Mouse (Mus musculus) granulocyte monocyte progenitor cell, adult 5-6 weeks (primary cell): ENCODE data around the gene 1700028J19Rik. TPM values are rescaled to one million over a fixed set of nuclear protein-coding genes. Genes with fewer than 3 reads are reported as not detected.
A peak's percentile ranks its signal among the peaks of the same experiment; 100 is the strongest.

ENCODE experiments used
- ATAC-seq: replicated peaks from 2 replicates; pipeline ENCODE4 v1.8.0; 2016; ENCODE audit warnings: mild to moderate bottlenecking, moderate TSS enrichment, inconsistent platforms; ENCODE audit not compliant: poor library complexity, severe bottlenecking
- total RNA-seq, 2 experiments: library from RNA; stranded (forward) in 1 of 2; stranded (reverse) in 1 of 2; fragments of 200-712, 200-1000 nt in 1 of 2; fragments of >200 nt in 1 of 2; fragmentation: Nextera tagmentation in 1 of 2; gene quantifications; 2 replicates each; pipeline ENCODE4 v1.2.3; 2014 to 2017

1700028J19Rik gene
- total RNA-seq (2014; fragmentation: Nextera tagmentation) (1.2 TPM in 1 of 2 replicates, not detected in the other), total RNA-seq (2017) (0.67 TPM in 1 of 2 replicates, not detected in the other)

DNA sequence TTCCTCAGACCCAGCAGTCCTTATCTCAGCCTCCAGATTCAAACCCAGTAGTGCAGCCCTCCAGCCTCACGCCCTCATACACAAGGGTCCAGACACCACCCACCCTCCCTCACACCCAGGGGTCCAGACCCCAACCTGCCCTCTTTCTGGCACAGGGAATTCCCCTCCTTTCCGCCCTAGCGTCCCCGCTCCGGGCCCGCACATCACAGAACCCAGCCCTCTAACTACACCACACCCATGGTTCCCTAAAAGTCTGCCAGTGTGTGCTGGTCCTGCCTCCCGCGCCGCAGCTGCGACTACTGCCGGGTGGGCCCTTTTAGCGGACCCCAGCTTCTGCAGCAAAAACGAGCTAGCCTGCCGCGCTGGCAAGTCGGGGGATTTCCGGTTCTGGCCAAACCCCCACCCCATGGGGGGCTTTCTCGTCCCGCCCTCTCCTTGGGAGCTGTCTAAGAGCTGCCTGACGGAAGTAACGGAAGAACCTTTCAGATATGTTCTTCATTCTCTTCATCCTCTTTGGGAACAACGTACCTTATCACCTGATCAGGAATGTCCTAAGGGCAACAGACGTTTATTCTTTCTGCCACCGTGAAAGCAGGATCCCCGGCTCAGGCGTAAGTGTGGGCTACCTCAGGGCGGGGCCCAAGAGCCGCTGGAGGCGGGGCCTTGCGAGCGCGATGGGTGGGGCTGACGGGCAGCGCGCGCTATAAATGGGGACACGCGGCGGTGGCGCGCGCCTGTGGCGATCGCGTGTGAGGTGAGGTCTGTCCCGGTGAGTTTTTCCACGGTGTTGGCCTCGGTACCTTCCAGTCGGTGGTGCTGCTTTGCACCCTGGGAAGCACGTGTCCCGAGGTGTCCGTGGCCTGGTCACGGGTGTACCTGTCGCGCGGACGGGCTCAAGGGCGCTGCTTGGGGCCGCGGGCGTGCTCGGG, at the start of gene 1700028J19Rik, which contains the start of gene 2410002F23Rik:
Gene 1700028J19Rik, minus strand, starts transcription at position 641 of the 929 bp plus-strand sequence.
Gene 2410002F23Rik, plus strand, starts transcription at position 668 of the 929 bp plus-strand sequence.
- ATAC-seq: peak; percentile 85

DNA sequence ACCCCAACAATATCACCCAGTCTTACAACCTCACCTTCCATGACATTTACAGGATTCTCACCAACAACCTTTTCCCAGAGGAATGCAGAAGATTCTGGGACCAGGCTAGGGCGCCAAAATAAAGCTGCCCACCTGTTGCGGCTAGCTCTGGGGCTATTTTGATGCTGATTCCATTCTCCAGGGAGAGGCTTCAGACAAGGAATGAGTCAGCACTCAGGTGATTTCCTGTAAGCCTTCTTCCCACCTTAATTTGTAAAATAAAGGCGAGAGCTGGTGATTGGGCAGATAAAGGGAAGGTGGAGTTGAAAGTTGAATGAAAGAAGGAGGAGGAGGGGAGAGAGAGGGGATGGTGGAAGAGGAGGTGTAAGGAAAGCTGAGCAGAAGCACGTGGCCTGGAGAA, 44.9 kb upstream of the 1700028J19Rik start:
- no peak for ATAC-seq

DNA sequence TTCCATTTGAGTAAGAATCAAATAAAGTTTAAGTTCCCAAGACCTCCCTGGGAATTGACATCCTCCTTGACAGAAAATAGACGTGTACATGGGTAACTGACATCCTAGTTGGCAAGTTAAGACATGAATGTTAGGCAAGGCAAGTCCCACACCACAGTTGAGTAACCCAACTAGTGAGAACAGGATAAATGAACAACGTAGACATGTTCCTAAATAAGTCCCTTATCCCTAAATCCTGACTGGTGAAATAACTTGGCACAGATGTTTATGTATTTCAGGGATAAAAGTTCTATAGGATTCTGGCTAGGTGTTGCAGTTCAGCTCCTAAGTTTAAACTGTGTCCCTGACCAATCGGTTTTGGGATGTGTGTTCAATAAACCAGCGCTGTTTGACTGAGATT, 44.5 kb upstream of the 1700028J19Rik start:
- ATAC-seq: no peak

DNA sequence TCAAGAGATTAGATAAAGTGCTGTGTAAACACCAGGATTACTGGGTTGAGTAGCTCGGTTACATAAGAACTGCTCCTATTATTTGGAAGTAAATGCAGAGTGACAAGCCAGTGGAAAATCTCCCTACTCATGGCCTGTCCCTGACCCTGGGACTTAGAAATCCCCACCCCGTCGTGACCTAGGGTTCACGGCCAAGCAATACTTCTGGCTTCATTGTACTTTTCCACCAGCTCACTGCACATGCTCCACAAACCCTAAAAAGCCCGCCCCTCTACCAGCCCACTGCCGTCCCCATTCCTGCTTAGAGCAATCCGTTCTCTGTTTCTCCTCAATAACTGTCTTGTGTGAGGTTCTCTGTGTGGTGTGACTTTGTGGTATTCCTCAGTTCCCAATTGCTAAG, 41.3 kb upstream of the 1700028J19Rik start:
- ATAC-seq: no peak

DNA sequence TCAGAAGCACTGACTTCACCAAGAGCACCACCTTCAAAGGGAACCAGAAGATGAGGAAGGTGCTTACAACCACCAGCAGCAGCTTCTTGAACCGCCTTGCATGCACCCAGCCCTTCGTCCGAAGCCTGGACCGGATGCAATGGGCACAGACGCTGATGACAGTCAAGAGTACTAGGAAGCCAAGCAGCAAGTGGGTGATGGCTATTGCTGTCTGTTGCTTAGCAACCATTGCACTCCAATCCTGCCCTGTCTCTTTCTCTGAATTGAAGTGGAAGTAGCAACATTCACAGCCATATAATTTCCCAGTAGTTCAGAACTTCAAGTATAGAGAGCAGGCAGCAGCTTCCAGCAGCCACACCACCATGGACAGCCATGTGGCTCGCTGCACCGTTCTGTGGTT, 35.1 kb upstream of the 1700028J19Rik start:
- no peak for ATAC-seq

DNA sequence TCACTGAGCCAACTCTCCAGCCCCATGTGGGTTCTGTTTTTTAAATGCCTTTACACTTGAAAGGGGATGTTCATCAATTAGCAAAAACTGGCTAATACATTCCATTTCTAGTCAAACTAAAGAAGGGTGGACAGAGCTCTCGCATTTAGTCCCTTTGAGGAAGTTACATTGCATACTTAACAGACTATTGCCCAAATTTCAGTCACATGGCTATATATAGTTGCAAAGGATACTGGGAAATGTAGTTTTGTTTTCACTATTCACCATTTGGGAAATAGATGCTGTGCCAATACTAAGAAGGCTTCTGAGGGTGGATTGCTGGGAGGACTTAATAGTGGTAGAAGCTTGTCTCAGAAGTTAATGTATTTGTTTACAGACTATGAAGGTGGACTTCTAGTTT, 34.5 kb upstream of the 1700028J19Rik start:
- ATAC-seq: peak; percentile 90

DNA sequence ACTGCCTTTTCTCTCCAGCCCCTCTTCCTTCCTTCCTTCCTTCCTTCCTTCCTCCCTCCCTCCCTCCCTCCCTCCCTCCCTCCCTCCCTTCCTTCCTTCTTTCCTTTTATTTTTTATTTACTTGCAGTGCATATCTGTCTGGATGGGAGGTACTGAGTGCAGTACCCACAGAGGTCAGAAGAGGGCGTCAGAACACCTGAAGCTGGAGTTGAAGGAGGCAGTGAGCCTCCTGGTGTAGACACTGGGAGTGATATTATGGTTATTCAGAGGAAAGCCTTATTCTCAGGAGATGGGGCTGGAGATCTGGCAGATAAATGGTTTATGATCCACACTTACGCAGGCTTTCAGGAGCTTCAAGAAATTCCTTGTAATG, 30.7 kb upstream of the 1700028J19Rik start:
- ATAC-seq: peak; percentile 36; the same call in 1 of the 2 replicates

DNA sequence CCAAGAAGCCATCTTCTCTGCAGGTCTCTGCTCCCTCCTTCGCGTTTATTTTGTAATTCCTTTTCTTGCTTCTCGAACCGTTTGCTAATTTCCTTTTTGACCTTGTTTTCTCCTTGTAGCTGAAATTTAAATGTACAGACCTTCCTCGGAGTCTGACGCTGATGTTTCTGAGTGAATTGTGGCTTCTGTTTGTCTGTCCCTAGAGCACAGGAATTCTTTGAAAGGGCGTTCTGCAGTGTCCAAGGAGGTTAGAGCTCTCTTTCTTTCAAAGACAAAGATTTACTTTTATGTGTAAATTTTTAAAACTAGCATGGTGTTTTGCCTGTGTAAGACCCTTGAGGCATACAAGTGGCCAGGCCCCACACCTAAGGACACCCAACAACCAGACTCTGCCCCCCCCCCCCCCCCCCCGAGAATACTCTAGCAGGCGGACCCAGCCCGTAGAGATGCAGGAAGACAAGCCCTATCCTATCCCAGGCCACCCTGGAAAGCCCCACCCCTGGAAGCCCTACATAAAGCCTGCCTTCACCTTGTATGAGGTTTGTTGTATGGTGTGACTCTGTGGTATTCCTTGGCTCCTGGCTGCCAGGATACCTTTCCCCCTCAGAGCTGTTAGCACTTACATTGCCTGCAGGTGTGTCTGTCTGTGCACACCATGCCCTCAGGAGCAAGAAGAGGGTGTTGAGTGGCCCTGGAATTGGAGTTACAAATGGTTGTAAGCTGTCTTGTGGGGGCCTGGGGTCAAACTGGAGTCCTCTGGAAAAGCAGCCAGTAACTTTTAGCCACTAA, 30.2 kb upstream of the 1700028J19Rik start:
- no peak for ATAC-seq

DNA sequence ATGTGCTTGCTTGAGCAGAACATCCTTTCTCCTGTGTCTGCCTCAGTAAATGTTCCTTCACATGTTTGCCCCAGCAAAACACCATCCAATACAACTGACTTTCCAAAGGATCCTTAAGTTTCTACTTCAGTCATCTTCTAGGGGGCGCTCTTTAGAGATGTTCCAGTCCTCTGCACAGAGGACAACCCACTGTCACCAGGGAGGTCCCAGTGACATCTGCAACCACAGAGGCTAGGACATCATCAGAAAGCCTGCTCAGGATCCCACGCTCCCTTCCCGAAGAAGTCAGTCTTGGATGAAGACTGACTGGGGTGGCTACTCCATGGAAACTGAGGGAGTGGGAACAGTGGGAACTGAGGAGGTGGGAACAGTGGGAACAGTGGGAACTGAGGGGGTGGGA, 29.1 kb upstream of the 1700028J19Rik start:
- no peak for ATAC-seq

DNA sequence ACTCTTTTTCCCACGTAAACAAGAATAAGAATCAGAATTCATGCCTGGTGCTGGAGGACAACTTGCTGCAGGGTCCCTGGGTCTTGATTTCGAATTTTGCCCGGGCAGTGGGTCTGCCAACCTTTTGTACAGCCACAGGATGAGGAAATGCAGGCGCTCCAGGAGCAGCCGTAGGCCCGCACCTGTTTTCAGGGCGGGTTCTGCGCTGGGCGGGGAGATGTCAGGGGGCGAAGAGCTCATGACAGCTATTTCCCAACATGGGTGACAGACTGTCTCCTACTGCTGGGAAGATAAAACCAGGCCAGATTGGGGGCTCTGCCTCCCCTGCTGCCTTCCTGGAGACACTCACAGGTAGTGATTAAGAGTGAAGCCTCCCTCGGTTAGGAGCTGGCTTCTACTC, 27.6 kb upstream of the 1700028J19Rik start:
- ATAC-seq: no peak

DNA sequence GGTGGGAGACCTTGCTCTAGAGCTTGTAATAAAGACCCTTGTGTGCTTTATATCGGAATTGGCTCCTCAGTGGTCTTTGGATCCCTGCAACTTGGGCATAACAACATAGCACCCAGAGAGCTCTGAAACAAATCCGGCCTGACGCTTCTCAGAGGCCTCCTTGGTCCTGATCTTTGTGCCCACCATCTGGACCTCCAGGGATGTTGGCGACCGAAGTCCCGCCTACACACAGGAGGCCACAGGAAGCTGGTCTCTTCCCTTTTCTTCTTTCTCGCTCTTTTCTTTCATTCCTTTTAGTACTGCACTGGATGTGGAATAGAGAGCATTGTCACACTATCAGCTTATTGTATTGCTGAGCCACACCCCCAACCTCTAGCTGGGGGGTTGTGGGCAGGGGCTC, 27.0 kb upstream of the 1700028J19Rik start:
- ATAC-seq: no peak

DNA sequence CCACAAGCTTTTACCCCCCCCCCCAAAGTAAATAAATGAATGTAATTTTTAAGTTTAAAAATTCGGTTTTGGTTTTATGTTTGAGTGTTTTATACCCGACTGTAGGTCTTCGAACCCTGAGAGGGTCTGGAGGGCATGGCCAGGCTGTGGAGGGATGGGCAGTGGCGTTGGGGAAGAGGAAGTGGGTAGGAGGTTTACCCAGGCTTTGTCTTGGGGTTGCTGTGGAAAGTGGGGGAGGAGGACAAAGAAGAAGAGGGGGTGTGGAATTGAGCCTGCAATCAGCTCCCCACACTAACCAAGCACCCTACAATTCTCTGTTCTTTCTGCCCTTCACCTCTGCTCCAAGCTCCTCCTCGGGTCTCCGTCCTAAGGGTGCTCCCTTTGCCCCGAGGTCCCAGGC, 26.1 kb upstream of the 1700028J19Rik start:
- peak; percentile 60 for ATAC-seq

DNA sequence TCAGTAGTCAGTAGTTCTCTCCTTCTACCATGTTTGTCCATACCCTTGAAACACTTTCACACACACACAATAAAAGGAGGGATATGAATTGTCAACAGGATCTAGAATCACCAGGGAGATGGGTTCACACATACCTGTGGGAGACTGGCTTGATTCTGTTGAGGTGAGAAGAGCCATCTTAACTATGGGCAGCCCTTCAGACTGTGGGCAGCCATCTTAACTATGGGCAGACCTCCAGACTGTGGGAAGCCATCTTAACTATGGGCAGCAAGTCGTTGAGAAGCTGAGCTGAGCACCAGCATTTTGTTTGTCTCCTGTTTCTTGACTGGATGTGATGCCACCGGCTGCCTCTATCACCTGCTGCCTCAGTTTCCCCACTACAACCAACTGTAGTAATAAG, 24.8 kb upstream of the 1700028J19Rik start:
- no peak for ATAC-seq

DNA sequence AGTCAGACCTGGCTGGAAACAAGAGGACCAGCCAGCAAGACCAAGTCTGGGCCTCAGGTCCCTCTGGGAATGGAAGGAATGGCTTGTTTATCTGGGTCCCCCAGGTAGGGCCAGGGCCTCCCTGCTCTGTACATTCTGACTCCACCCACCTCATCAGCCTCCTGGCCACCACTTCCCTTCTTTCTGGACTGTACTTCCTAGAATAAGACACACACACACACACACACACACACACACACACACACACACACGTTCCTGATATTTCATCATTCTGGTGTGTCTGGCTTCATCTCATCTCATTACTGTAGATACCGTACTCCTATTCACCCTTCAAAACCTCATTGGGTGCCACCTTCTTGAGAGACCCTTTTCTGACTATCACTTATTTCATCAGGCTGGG, 22.9 kb upstream of the 1700028J19Rik start:
- ATAC-seq: peak; percentile 44

DNA sequence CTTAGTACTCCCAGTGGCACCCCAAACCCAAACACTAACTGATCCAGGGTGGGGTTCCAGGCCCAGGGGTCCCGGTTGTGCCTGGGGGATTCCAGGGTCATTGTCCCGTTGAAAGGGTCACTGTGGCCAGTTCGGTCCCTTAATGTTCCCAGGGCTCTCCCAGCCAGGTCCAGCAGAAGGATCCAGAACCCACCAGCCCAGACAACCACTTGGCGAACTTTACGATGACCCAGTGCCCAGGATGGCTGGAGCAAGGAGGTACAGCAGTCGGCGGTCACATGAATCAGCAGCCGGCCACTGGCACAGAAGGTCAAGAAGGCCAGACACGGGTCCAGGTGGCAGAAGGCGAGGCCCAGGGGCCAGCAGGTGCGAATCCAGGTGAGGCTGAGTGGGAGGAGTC, 21.6 kb upstream of the 1700028J19Rik start:
- no peak for ATAC-seq

DNA sequence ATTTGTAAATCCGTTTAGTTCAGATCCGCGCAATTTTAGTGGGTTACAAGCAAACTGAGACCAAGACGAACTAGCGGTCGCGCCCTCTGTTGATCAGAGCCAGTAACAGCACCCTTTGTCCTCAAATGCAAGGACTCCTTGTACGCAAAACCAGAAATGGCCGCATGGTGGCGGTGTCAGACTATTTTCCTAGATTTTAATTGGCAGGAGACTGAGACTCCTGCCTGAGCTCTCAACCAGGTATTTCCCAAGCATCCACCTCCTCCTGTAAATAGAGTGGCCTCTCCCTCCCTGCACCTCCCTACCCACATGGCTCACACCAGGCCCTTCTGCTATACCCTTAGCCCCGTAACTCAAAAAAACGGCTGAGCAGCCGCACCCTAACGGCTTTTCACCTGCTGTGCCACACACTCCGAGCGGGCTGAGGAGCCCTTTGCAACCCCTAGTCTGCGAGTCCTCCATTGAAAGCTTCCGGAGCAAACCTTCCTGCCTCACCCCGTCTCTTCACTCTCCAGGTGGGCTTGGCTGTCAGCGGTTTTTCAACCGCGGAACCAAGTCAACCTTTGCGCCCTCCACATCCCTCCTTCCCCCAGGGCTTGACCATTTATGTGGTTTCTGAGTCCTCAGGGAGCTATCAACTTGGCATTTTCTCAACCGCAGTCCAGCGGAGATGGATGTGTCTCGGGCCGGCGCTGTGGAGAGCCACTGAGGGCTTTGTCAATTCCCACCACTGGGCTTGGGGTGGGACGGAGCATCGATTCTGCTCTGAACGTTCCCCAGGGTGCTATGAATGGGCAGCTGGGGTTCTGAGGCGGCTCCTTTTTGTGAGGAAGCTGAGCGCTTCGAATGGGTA, 16.5 kb upstream of the 1700028J19Rik start:
- ATAC-seq: peak; percentile 94

DNA sequence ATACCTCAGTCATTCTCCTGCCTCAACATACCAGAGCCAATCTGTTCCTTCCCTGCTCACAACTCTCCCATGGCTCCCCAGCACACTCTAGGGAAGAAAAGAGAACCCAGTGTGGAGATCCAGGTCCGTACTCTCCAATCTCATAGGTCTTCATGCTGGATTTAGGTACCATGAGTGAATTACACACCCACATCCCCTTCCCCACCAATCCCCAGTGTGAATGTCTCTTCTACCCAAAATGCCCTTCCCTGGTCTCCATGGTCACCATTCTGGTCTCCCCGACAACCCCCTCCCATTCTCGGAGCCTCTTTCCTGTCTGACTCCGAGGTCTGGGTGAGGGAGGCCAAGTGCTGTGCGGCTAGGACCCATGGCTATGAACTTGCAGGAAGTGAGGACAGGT, 14.7 kb upstream of the 1700028J19Rik start, which contains the start of gene Gm15517:
Gene Gm15517, plus strand, starts transcription at position 301 of the 400 bp plus-strand sequence.
- no peak for ATAC-seq

DNA sequence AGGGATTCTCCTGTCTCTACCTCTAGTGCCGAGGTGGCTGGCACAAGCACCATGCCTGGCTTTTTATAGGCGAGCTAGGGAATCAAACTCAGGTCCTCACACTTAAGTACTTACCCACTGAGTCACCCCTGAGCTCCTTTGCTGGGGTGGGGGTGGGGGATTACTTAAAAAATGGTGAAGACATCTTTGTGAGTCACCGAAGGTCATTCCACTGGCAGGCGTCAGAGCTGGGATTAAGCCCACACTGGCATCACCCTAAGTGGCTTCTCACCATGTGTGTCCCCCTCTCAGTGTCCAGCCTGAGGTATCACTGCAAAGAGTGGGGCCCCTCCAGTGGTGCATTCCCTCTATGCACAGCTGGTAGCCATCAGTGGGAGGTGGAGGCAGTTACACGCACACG, 13.9 kb upstream of the 1700028J19Rik start:
- no peak for ATAC-seq

DNA sequence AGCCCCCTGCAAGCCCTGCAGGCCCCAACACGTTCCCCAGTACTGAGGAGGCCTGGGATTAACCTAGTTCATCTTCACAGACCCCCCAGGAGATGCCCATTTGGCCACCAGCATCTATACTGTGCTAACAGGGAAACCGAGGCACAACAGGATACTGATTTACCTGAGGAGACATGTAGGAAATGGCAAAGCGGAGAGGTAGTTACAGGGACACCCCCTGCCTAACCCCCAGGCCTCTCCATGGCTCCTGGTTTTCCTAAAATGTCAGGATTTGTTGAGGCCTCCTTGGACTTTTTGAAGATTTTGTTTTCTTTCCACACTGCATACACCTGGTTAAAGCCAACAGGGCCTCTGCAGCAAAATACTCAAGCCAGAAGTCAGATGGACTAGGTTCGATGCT, 10.8 kb upstream of the 1700028J19Rik start, which contains the start of gene Acp4:
Gene Acp4, minus strand, starts transcription at position 101 of the 400 bp plus-strand sequence.
- no peak for ATAC-seq

DNA sequence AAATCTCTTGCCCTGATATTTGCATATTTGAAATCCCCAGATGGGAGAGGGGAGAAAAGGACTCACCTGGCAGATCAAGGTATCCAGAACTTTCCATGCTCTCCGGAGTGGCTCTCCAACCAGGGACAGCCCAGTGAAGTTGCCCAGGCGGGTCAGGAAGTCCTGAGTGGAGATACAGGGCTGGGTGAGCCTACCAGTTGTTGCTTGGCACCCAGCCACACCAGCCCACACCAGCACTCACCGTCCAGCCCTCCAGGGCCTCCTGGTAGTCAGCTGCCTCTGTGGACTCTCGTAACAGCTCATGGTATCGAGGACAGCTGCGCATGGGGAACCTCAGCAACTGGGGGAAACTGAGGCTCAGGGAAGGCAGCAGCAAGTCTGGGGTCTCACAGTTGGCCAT, 8.4 kb upstream of the 1700028J19Rik start:
- no peak for ATAC-seq
